Mouse (Mus musculus): ENCODE measurements around the gene B3gntl1. TPM values are rescaled to one million over a fixed set of nuclear protein-coding genes. Genes with fewer than 3 reads are reported as not detected.

B3gntl1 gene
- polyA plus RNA-seq (2011; ENCODE audit: insufficient read depth, insufficient read length, low read depth, missing spikeins), result 13.1 and 13.5 TPM in 2 replicates

- Histone ChIP-seq H3K36me3 (ENCODE audit: control insufficient read depth, insufficient read depth, low read length, poor library complexity, severe bottlenecking) (0 out of 2 replicates have a peak, but pooled peaks cover 4% of the 10 kb centered on the region), H3K27ac (ENCODE audit: insufficient read depth, low read length) (peak within 1 kb of the TSS; percentile 57), H3K9me3 (replicated peaks; ENCODE audit: control insufficient read depth, insufficient read depth, low read length, poor library complexity, severe bottlenecking) (peaks cover 4% of the 10 kb centered on the region; the same call in 1 of the 2 replicates), H3K27me3 (ENCODE audit: control insufficient read depth, insufficient read depth, low read length, poor library complexity, severe bottlenecking) (no peaks in the 10 kb centered on the region), H3K9ac (ENCODE audit: low read depth, poor library complexity, severe bottlenecking) (peak within 1 kb of the TSS; percentile 65), H3K4me3 (ENCODE audit: low read depth, low read length) (peak within 1 kb of the TSS; percentile 94), H3K4me1 (ENCODE audit: control insufficient read depth, insufficient read depth, low read length) (no peaks in the 10 kb centered on the region)
- TF ChIP-seq EP300 (IDR thresholded peaks at IDR 0.05; ENCODE audit: insufficient read depth, low read depth, low read length) (no peak), POLR2A (IDR thresholded peaks at IDR 0.05; ENCODE audit: insufficient read depth, low read length) (peak; percentile 90), CTCF (IDR thresholded peaks at IDR 0.05; ENCODE audit: low read depth, low read length) (no peak)
Measured at GRCm38 (mm10) chr11:121672990-121673572, at the start of gene B3gntl1. Gene B3gntl1, minus strand, starts transcription at chr11:121673153.

DNA sequence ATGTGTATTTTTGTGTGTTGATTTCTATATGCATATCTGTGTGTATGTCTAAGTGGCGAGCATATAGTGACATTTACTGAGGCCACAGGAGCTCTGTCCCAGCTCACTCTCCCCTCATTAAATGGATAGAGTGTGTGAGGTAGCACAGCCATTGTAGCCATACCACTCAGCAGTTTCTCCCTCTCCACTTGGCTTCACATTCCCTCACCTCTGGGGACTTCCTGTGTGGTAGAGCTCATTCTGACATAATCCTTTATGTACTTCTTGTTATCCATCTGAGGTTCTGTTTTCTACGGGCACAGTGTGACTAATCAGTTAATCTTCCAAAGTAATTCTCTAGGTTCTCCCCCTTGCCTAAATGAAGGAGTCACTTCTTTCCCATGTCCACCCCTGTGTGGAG, 49.5 kb upstream of the B3gntl1 start:
- Histone ChIP-seq H3K9me3 (replicated peaks; ENCODE audit: control insufficient read depth, insufficient read depth, low read length, poor library complexity, severe bottlenecking) (no peaks in the 10 kb centered on the region), H3K27ac (ENCODE audit: insufficient read depth, low read length) (no peak overlapping the region), H3K4me3 (ENCODE audit: low read depth, low read length) (no peak overlapping the region), H3K9ac (ENCODE audit: low read depth, poor library complexity, severe bottlenecking) (no peak overlapping the region), H3K36me3 (ENCODE audit: control insufficient read depth, insufficient read depth, low read length, poor library complexity, severe bottlenecking) (no peaks in the 10 kb centered on the region), H3K4me1 (ENCODE audit: control insufficient read depth, insufficient read depth, low read length) (peaks cover 2% of the 10 kb centered on the region), H3K27me3 (ENCODE audit: control insufficient read depth, insufficient read depth, low read length, poor library complexity, severe bottlenecking) (no peaks in the 10 kb centered on the region)
- TF ChIP-seq POLR2A (IDR thresholded peaks at IDR 0.05; ENCODE audit: insufficient read depth, low read length) (no peak), EP300 (IDR thresholded peaks at IDR 0.05; ENCODE audit: insufficient read depth, low read depth, low read length) (no peak), CTCF (IDR thresholded peaks at IDR 0.05; ENCODE audit: low read depth, low read length) (no peak)

DNA sequence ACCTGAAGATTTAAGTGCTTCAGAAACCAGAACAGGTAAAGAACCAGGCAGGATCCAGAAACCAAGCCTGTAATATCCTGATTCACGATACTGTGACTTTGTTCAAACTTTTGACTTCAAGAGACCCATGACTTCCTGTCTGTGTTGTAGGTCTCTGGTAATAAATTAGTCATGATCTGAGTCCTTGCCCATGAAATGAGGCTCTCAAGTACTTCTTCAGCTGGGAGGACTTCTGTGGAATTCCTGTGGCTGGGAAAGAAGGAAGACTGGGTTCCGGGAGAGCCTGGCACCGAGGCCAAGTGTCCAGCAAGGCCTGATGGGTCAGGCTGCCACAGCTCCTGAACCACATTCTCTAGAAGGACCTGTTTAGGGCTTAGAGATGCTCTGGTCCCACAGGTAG, 47.8 kb upstream of the B3gntl1 start:
- no peak overlapping the region for H3K9ac ChIP-seq (ENCODE audit: low read depth, poor library complexity, severe bottlenecking)
- H3K27ac ChIP-seq (ENCODE audit: insufficient read depth, low read length), result no peak overlapping the region
- no peaks in the 10 kb centered on the region for H3K27me3 ChIP-seq (ENCODE audit: control insufficient read depth, insufficient read depth, low read length, poor library complexity, severe bottlenecking)
- no peaks in the 10 kb centered on the region for H3K36me3 ChIP-seq (ENCODE audit: control insufficient read depth, insufficient read depth, low read length, poor library complexity, severe bottlenecking)
- TF ChIP-seq EP300 (IDR thresholded peaks at IDR 0.05; ENCODE audit: insufficient read depth, low read depth, low read length) (no peak), CTCF (IDR thresholded peaks at IDR 0.05; ENCODE audit: low read depth, low read length) (no peak), POLR2A (IDR thresholded peaks at IDR 0.05; ENCODE audit: insufficient read depth, low read length) (no peak)
- no peak overlapping the region for H3K4me3 ChIP-seq (ENCODE audit: low read depth, low read length)
- H3K9me3 ChIP-seq (replicated peaks; ENCODE audit: control insufficient read depth, insufficient read depth, low read length, poor library complexity, severe bottlenecking), result no peaks in the 10 kb centered on the region
- H3K4me1 ChIP-seq (ENCODE audit: control insufficient read depth, insufficient read depth, low read length), result peaks cover 3% of the 10 kb centered on the region

DNA sequence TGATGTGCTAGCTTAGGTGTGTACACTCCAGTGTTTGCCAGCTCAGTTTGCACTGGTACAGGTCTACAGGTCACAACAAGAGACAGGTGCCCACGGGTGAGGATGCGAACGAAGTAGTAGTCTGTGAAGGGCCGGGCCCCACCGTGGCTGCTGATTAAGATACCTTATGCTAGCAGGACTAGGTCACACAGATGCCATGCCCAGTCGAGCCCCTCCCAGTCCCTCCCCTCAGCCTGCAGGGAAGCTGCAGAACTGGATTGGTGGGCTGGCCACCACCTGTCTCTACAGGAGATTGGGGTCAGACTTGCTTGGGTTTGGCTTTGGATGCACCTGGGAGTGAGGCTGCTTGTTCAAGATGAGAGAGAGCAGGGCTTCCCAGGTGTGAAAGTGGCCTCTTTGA, 44.8 kb upstream of the B3gntl1 start:
- Histone ChIP-seq H3K4me1 (ENCODE audit: control insufficient read depth, insufficient read depth, low read length) (peaks cover 3% of the 10 kb centered on the region), H3K36me3 (ENCODE audit: control insufficient read depth, insufficient read depth, low read length, poor library complexity, severe bottlenecking) (no peaks in the 10 kb centered on the region), H3K27ac (ENCODE audit: insufficient read depth, low read length) (no peak overlapping the region), H3K4me3 (ENCODE audit: low read depth, low read length) (no peak overlapping the region), H3K27me3 (ENCODE audit: control insufficient read depth, insufficient read depth, low read length, poor library complexity, severe bottlenecking) (no peaks in the 10 kb centered on the region), H3K9me3 (replicated peaks; ENCODE audit: control insufficient read depth, insufficient read depth, low read length, poor library complexity, severe bottlenecking) (no peaks in the 10 kb centered on the region), H3K9ac (ENCODE audit: low read depth, poor library complexity, severe bottlenecking) (no peak overlapping the region)
- no peak for TF ChIP-seq CTCF (IDR thresholded peaks at IDR 0.05; ENCODE audit: low read depth, low read length)
- no peak for TF ChIP-seq EP300 (IDR thresholded peaks at IDR 0.05; ENCODE audit: insufficient read depth, low read depth, low read length)
- no peak for TF ChIP-seq POLR2A (IDR thresholded peaks at IDR 0.05; ENCODE audit: insufficient read depth, low read length)

- no peaks in the 10 kb centered on the region for H3K27me3 ChIP-seq (ENCODE audit: control insufficient read depth, insufficient read depth, low read length, poor library complexity, severe bottlenecking)
- H3K27ac ChIP-seq (ENCODE audit: insufficient read depth, low read length), result no peak overlapping the region
- TF ChIP-seq EP300 (IDR thresholded peaks at IDR 0.05; ENCODE audit: insufficient read depth, low read depth, low read length) (no peak), CTCF (IDR thresholded peaks at IDR 0.05; ENCODE audit: low read depth, low read length) (no peak), POLR2A (IDR thresholded peaks at IDR 0.05; ENCODE audit: insufficient read depth, low read length) (no peak)
Measured at GRCm38 (mm10) chr11:121714745-121715485, 42.0 kb upstream of the B3gntl1 start.

DNA sequence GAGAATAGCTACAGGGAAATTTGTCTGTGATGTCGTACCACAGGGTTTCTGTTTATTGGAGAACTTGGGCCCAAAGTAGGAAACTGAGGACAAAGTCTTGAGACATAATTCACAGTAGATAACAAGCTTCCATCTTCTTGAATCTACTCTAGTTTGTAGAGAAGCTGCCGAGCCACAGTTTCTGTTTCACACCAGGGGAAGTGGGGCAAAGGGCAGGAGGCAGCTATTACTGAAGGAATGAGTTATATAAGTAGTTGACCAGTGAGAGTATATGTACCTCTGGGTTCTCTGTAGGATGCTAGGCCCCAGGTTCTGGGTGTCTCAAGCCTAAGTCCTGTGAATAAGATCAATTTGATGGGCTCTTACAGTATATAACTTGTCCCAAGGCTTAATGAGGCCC, 40.6 kb upstream of the B3gntl1 start:
- Histone ChIP-seq H3K27ac (ENCODE audit: insufficient read depth, low read length) (no peak overlapping the region), H3K27me3 (ENCODE audit: control insufficient read depth, insufficient read depth, low read length, poor library complexity, severe bottlenecking) (no peaks in the 10 kb centered on the region), H3K36me3 (ENCODE audit: control insufficient read depth, insufficient read depth, low read length, poor library complexity, severe bottlenecking) (no peaks in the 10 kb centered on the region), H3K4me1 (ENCODE audit: control insufficient read depth, insufficient read depth, low read length) (peaks cover 3% of the 10 kb centered on the region), H3K4me3 (ENCODE audit: low read depth, low read length) (no peak overlapping the region), H3K9me3 (replicated peaks; ENCODE audit: control insufficient read depth, insufficient read depth, low read length, poor library complexity, severe bottlenecking) (no peaks in the 10 kb centered on the region), H3K9ac (ENCODE audit: low read depth, poor library complexity, severe bottlenecking) (no peak overlapping the region)
- TF ChIP-seq CTCF (IDR thresholded peaks at IDR 0.05; ENCODE audit: low read depth, low read length) (no peak), EP300 (IDR thresholded peaks at IDR 0.05; ENCODE audit: insufficient read depth, low read depth, low read length) (no peak), POLR2A (IDR thresholded peaks at IDR 0.05; ENCODE audit: insufficient read depth, low read length) (no peak)

More at GRCm38 (mm10) chr11:121714745-121715485, 42.0 kb upstream of the B3gntl1 start:
- peaks cover 3% of the 10 kb centered on the region for H3K4me1 ChIP-seq (ENCODE audit: control insufficient read depth, insufficient read depth, low read length)
- H3K36me3 ChIP-seq (ENCODE audit: control insufficient read depth, insufficient read depth, low read length, poor library complexity, severe bottlenecking), result no peaks in the 10 kb centered on the region
- no peaks in the 10 kb centered on the region for H3K9me3 ChIP-seq (replicated peaks; ENCODE audit: control insufficient read depth, insufficient read depth, low read length, poor library complexity, severe bottlenecking)
- H3K9ac ChIP-seq (ENCODE audit: low read depth, poor library complexity, severe bottlenecking), result no peak overlapping the region
- no peak overlapping the region for H3K4me3 ChIP-seq (ENCODE audit: low read depth, low read length)

All from ES-Bruce4 (cell line).